Mouse (Mus musculus) lung, postnatal 0 days (tissue): Measurements from ENCODE around the gene Rims4.

Experiments used
- CTCF ChIP-seq: IDR thresholded peaks from 2 replicates; pipeline ENCODE4 v1.5.1; 2016; ENCODE audit warnings: antibody characterized with exemption, mild to moderate bottlenecking
- EP300 ChIP-seq: IDR thresholded peaks from 2 replicates; pipeline ENCODE4 v1.6.1; 2016; ENCODE audit warnings: antibody characterized with exemption, mild to moderate bottlenecking, control low read depth

DNA sequence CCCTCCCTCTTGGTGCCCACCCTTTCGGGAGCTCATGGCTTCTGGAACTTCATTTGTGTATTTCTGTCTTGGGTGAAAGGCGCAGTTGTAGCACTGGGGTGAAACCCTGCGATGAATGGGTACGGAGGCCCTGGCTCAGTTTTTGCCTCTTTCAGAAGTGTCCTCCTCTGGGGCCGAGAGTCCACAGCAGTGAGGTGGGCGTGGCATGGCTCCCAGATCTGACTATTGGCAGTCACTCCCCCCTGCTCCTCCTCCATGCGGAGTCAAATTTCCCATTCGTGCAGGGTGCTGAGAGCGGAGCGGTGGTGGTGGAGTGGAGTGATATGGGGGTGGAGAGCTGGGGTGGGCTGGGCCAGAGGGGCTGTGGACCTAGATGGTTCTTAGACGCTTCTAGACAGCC lies 94.7 kb downstream of the Rims4 start:
- TF ChIP-seq CTCF (no peak), EP300 (no peak)
